Mouse (Mus musculus): Measurements from ENCODE around the gene Tgfb1.

Tgfb1 gene

GRCm38 (mm10) chr7:25684659-25685058 lies 2.1 kb upstream of the Tgfb1 start:
- no peak for TF ChIP-seq GATA4 (IDR thresholded peaks at IDR 0.05; ENCODE audit: insufficient replicate concordance, low read length)

- no peak for TF ChIP-seq GATA4 (IDR thresholded peaks at IDR 0.05; ENCODE audit: insufficient replicate concordance, low read length)
Measured at GRCm38 (mm10) chr7:25685926-25686470, 804 bp upstream of the Tgfb1 start.

- no peak for TF ChIP-seq GATA4 (IDR thresholded peaks at IDR 0.05; ENCODE audit: insufficient replicate concordance, low read length)
Measured at GRCm38 (mm10) chr7:25687811-25688401, 1.1 kb downstream of the Tgfb1 start.

GRCm38 (mm10) chr7:25688810-25689586 lies 2.2 kb downstream of the Tgfb1 start:
- peak; percentile 69; the same call in 1 of the 2 replicates for TF ChIP-seq GATA4 (IDR thresholded peaks at IDR 0.05; ENCODE audit: insufficient replicate concordance, low read length)

- TF ChIP-seq GATA4 (IDR thresholded peaks at IDR 0.05; ENCODE audit: insufficient replicate concordance, low read length), result no peak
Measured at GRCm38 (mm10) chr7:25689603-25690021, 2.8 kb downstream of the Tgfb1 start.

- no peak for TF ChIP-seq GATA4 (IDR thresholded peaks at IDR 0.05; ENCODE audit: insufficient replicate concordance, low read length)
Measured at GRCm38 (mm10) chr7:25690051-25690450, 3.2 kb downstream of the Tgfb1 start.

GRCm38 (mm10) chr7:25694104-25694503 lies 7.3 kb downstream of the Tgfb1 start:
- TF ChIP-seq GATA4 (IDR thresholded peaks at IDR 0.05; ENCODE audit: insufficient replicate concordance, low read length), result no peak

GRCm38 (mm10) chr7:25699851-25700250 lies 13.0 kb downstream of the Tgfb1 start:
- no peak for TF ChIP-seq GATA4 (IDR thresholded peaks at IDR 0.05; ENCODE audit: insufficient replicate concordance, low read length)

- no peak for TF ChIP-seq GATA4 (IDR thresholded peaks at IDR 0.05; ENCODE audit: insufficient replicate concordance, low read length)
Measured at GRCm38 (mm10) chr7:25700732-25701131, 13.9 kb downstream of the Tgfb1 start.

GRCm38 (mm10) chr7:25702350-25702749 lies 15.5 kb downstream of the Tgfb1 start:
- TF ChIP-seq GATA4 (IDR thresholded peaks at IDR 0.05; ENCODE audit: insufficient replicate concordance, low read length), result no peak

- no peak for TF ChIP-seq GATA4 (IDR thresholded peaks at IDR 0.05; ENCODE audit: insufficient replicate concordance, low read length)
Measured at GRCm38 (mm10) chr7:25703793-25704494, 17.1 kb downstream of the Tgfb1 start.

GRCm38 (mm10) chr7:25704716-25705364 lies 18.0 kb downstream of the Tgfb1 start:
- no peak for TF ChIP-seq GATA4 (IDR thresholded peaks at IDR 0.05; ENCODE audit: insufficient replicate concordance, low read length)

- no peak; the same call in 1 of the 2 replicates for TF ChIP-seq GATA4 (IDR thresholded peaks at IDR 0.05; ENCODE audit: insufficient replicate concordance, low read length)
Measured at GRCm38 (mm10) chr7:25705801-25706251, 19.0 kb downstream of the Tgfb1 start.

- TF ChIP-seq GATA4 (IDR thresholded peaks at IDR 0.05; ENCODE audit: insufficient replicate concordance, low read length), result no peak
Measured at GRCm38 (mm10) chr7:25706578-25707170, 19.9 kb downstream of the Tgfb1 start.
